Mouse (Mus musculus) kidney, adult 11 months (tissue): Measurements from ENCODE around the gene Fam217a.
"Not testable (repeated sequence)": the region's sequence is repeated elsewhere in the genome, so short reads cannot be mapped to it uniquely, and the experiment has no call there.

Experiments used
- DNase-seq: peaks from one replicate; pipeline ENCODE4 v3.0.0; 2022

Gene Fam217a

GRCm38 (mm10) chr13:34873801-34874681 is 50.1 kb downstream of the Fam217a start:
- DNase-seq: peak; percentile 95

GRCm38 (mm10) chr13:34864420-34865169 is 59.5 kb downstream of the Fam217a start:
- peak; percentile 15 for DNase-seq

GRCm38 (mm10) chr13:34861166-34861565 is 62.9 kb downstream of the Fam217a start:
- DNase-seq: not testable (repeated sequence)
